Mouse (Mus musculus): ENCODE results near the gene Dsn1.

Gene Dsn1

GRCm38 (mm10) chr2:157021156-157021555 is 14.2 kb upstream of the Dsn1 start:
- no peak for DNase-seq (ENCODE audit: low spot score)

GRCm38 (mm10) chr2:157019228-157019627 is 12.3 kb upstream of the Dsn1 start:
- no peak for DNase-seq (ENCODE audit: low spot score)

- DNase-seq (ENCODE audit: low spot score) = no peak
These were observed 9.7 kb upstream of the Dsn1 start for GRCm38 (mm10) chr2:157016529-157017270.

- DNase-seq (ENCODE audit: low spot score) = no peak
These were observed 5.4 kb upstream of the Dsn1 start for GRCm38 (mm10) chr2:157012341-157012740.

GRCm38 (mm10) chr2:157010634-157011310 is 3.8 kb upstream of the Dsn1 start:
- no peak for DNase-seq (ENCODE audit: low spot score)

GRCm38 (mm10) chr2:157010121-157010520 is 3.2 kb upstream of the Dsn1 start:
- DNase-seq (ENCODE audit: low spot score) = no peak

GRCm38 (mm10) chr2:157008509-157008908 is 1.6 kb upstream of the Dsn1 start:
- no peak for DNase-seq (ENCODE audit: low spot score)

GRCm38 (mm10) chr2:157007234-157007596 is 261 bp upstream of the Dsn1 start:
- DNase-seq (ENCODE audit: low spot score) = no peak

GRCm38 (mm10) chr2:157002321-157002720 is 4.6 kb downstream of the Dsn1 start:
- no peak for DNase-seq (ENCODE audit: low spot score)

GRCm38 (mm10) chr2:156998263-156998662 is 8.7 kb downstream of the Dsn1 start:
- no peak for DNase-seq (ENCODE audit: low spot score)

- DNase-seq (ENCODE audit: low spot score) = peak; percentile 56
These were observed 10.4 kb downstream of the Dsn1 start for GRCm38 (mm10) chr2:156996576-156996975.

- DNase-seq (ENCODE audit: low spot score) = peak; percentile 98
These were observed 15.3 kb downstream of the Dsn1 start, which contains the start of gene Ndrg3 for GRCm38 (mm10) chr2:156991470-156992319. Gene Ndrg3 (minus strand): TSS chr2:156992056.

- DNase-seq (ENCODE audit: low spot score) = no peak
These were observed 16.1 kb downstream of the Dsn1 start for GRCm38 (mm10) chr2:156990727-156991431.

GRCm38 (mm10) chr2:156987316-156987715 is 19.6 kb downstream of the Dsn1 start:
- DNase-seq (ENCODE audit: low spot score) = no peak

GRCm38 (mm10) chr2:156982864-156983263 is 24.1 kb downstream of the Dsn1 start:
- peak; percentile 29 for DNase-seq (ENCODE audit: low spot score)

GRCm38 (mm10) chr2:156981291-156981690 is 25.7 kb downstream of the Dsn1 start:
- no peak for DNase-seq (ENCODE audit: low spot score)

GRCm38 (mm10) chr2:156980059-156980458 is 26.9 kb downstream of the Dsn1 start:
- DNase-seq (ENCODE audit: low spot score) = no peak

GRCm38 (mm10) chr2:156976711-156977110 is 30.2 kb downstream of the Dsn1 start:
- DNase-seq (ENCODE audit: low spot score) = no peak

- DNase-seq (ENCODE audit: low spot score) = peak; percentile 15
These were observed 32.0 kb downstream of the Dsn1 start for GRCm38 (mm10) chr2:156974967-156975366.

GRCm38 (mm10) chr2:156973316-156974100 is 33.4 kb downstream of the Dsn1 start:
- DNase-seq (ENCODE audit: low spot score) = no peak

GRCm38 (mm10) chr2:156970253-156970652 is 36.7 kb downstream of the Dsn1 start:
- DNase-seq (ENCODE audit: low spot score) = no peak
